Mouse (Mus musculus) liver, postnatal 0 days (tissue): Measurements from ENCODE around the gene Cops3. TPM values are rescaled to one million over a fixed set of nuclear protein-coding genes. Genes with fewer than 3 reads are reported as not detected.
A peak's percentile ranks its signal among the peaks of the same experiment; 100 is the strongest.

Experiments
- ATAC-seq: fragments of 200-750 bp; cut with Nextera tagmentation; 2 replicates; pipeline ENCODE4 v1.8.0; 2017; ENCODE audit warnings: mild to moderate bottlenecking, moderate library complexity
- DNase-seq: peaks from one replicate; pipeline ENCODE4 v3.0.0-alpha.2; 2016
- H3K27ac ChIP-seq: fragments of 300-500 bp; sonication (generic); 2 replicates; pipeline ENCODE4 v1.5.1; 2014; ENCODE audit warnings: antibody characterized with exemption, moderate library complexity, mild to moderate bottlenecking, low read depth
- H3K27me3 ChIP-seq: fragments of 300-500 bp; sonication (generic); 2 replicates; pipeline ENCODE4 v1.6.1; 2014; ENCODE audit warnings: low read length, control low read depth, mixed read lengths; ENCODE audit not compliant: insufficient read depth
- H3K36me3 ChIP-seq: fragments of 300-500 bp; sonication (generic); replicated peaks from 2 replicates; pipeline ENCODE4 v1.6.1; 2014; ENCODE audit warnings: mild to moderate bottlenecking, control low read depth, low read length, moderate library complexity, mixed read lengths; ENCODE audit not compliant: insufficient read depth
- H3K4me1 ChIP-seq: fragments of 300-500 bp; sonication (generic); 2 replicates; pipeline ENCODE4 v1.6.1; 2014; ENCODE audit warnings: antibody characterized with exemption, mild to moderate bottlenecking, control low read depth; ENCODE audit not compliant: insufficient read depth
- H3K4me2 ChIP-seq: fragments of 300-500 bp; sonication (generic); 2 replicates; pipeline ENCODE4 v1.6.1; 2014; ENCODE audit warnings: low read depth, mild to moderate bottlenecking, low read length, moderate library complexity, mixed read lengths
- H3K4me3 ChIP-seq: fragments of 300-500 bp; sonication (generic); 2 replicates; pipeline ENCODE4 v1.5.1; 2014; ENCODE audit warnings: low read depth, low read length
- H3K9ac ChIP-seq: fragments of 300-500 bp; sonication (generic); replicated peaks from 2 replicates; pipeline ENCODE4 v1.6.1; 2014; ENCODE audit warnings: mild to moderate bottlenecking, moderate library complexity
- H3K9me3 ChIP-seq: fragments of 300-500 bp; sonication (generic); 2 replicates; pipeline ENCODE4 v1.6.1; 2016; ENCODE audit warnings: mild to moderate bottlenecking, control low read depth, low read length, mixed read lengths
- CTCF ChIP-seq: sonication (generic); IDR thresholded peaks from 2 replicates; pipeline ENCODE4 v1.5.1; 2016; ENCODE audit warnings: antibody characterized with exemption, low read depth
- EP300 ChIP-seq: IDR thresholded peaks from 2 replicates; pipeline ENCODE4 v1.6.1; 2016; ENCODE audit warnings: antibody characterized with exemption, low read depth, mild to moderate bottlenecking
- WGBS: fragments of 180-500 bp; shearing (Covaris S2); extraction: QIAGEN DNeasy Blood & Tissue Kit; methylation state at CpG from one replicate; pipeline ENCODE4 v1.1.7; 2014; ENCODE audit not compliant: insufficient replicate concordance; 5-methylcytosine and 5-hydroxymethylcytosine counted together
- polyA plus RNA-seq: library from polyadenylated mRNA; unstranded; fragments of >200 nt; fragmentation: Nextera tagmentation; extraction: Ambion mirVana; gene quantifications from 2 replicates; pipeline ENCODE4 v1.2.1, GENCODE M21; 2015

Gene Cops3
- polyA plus RNA-seq, 1 experiment from 2014 or later: 60.5 TPM

GRCm38 (mm10) chr11:59814936-59815335, 24.7 kb downstream of the Cops3 start:
- Histone ChIP-seq H3K9me3 (no peaks in the 10 kb centered on the region), H3K36me3 (peaks cover 31% of the 10 kb centered on the region), H3K4me1 (peaks cover 15% of the 10 kb centered on the region), H3K27me3 (no peaks in the 10 kb centered on the region), H3K27ac (peak overlapping the region; percentile 71), H3K9ac (no peak overlapping the region), H3K4me3 (no peak overlapping the region), H3K4me2 (no peak overlapping the region)
- DNase-seq: no peak
- TF ChIP-seq EP300 (no peak), CTCF (no peak)
- WGBS: 71% methylated on average over 6 of the region's 6 CpGs
- ATAC-seq: peak; percentile 53

GRCm38 (mm10) chr11:59814311-59814710, 25.3 kb downstream of the Cops3 start:
- DNase-seq (no peak), ATAC-seq (no peak)
- Histone ChIP-seq H3K27me3 (no peaks in the 10 kb centered on the region), H3K36me3 (peaks cover 24% of the 10 kb centered on the region), H3K4me1 (peaks cover 15% of the 10 kb centered on the region), H3K27ac (peak overlapping the region; percentile 71), H3K4me2 (no peak overlapping the region), H3K9ac (no peak overlapping the region), H3K4me3 (no peak overlapping the region), H3K9me3 (no peaks in the 10 kb centered on the region)
- 92% methylated on average over 1 of the region's 1 CpGs for WGBS
- no peak for TF ChIP-seq EP300
- no peak for TF ChIP-seq CTCF

DNA sequence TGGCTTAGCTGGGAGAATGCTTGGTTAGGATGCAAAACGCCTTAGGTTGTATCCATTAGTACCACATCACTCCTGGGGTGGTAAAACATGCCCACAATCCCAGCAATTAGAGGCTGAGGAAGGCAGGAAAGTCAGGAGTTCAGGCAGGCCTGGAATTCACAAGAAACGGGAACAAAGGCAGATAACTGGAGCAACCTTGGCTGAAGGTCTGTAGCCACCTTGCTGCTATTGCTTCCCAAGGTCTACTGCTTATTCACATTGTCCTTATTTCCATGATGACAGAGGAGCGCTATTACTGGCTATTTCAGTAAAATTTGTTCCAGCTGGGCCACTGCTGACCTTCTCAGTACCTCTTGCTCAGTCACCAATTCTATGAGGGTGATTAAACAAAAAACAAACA, 26.4 kb downstream of the Cops3 start:
- TF ChIP-seq EP300 (no peak), CTCF (no peak)
- Histone ChIP-seq H3K27ac (no peak overlapping the region), H3K4me3 (no peak overlapping the region), H3K27me3 (no peaks in the 10 kb centered on the region), H3K36me3 (peaks cover 14% of the 10 kb centered on the region), H3K4me1 (peaks cover 21% of the 10 kb centered on the region), H3K4me2 (no peak overlapping the region), H3K9ac (no peak overlapping the region), H3K9me3 (no peaks in the 10 kb centered on the region)
- no peak for ATAC-seq
- no peak for DNase-seq
- whole genome bisulfite sequencing: 72% methylated on average over 3 of the region's 3 CpGs

- no peak for ATAC-seq
- Histone ChIP-seq H3K9ac (no peak overlapping the region), H3K4me2 (peak overlapping the region; percentile 86; the same call in 1 of the 2 replicates), H3K36me3 (peaks cover 14% of the 10 kb centered on the region), H3K27ac (no peak overlapping the region), H3K9me3 (no peaks in the 10 kb centered on the region), H3K27me3 (no peaks in the 10 kb centered on the region), H3K4me3 (no peak overlapping the region), H3K4me1 (peaks cover 21% of the 10 kb centered on the region)
- TF ChIP-seq EP300 (no peak), CTCF (no peak)
- WGBS: 65% methylated on average over 4 of the region's 4 CpGs
- no peak for DNase-seq
Observed at GRCm38 (mm10) chr11:59811211-59811610, 28.4 kb downstream of the Cops3 start.

DNA sequence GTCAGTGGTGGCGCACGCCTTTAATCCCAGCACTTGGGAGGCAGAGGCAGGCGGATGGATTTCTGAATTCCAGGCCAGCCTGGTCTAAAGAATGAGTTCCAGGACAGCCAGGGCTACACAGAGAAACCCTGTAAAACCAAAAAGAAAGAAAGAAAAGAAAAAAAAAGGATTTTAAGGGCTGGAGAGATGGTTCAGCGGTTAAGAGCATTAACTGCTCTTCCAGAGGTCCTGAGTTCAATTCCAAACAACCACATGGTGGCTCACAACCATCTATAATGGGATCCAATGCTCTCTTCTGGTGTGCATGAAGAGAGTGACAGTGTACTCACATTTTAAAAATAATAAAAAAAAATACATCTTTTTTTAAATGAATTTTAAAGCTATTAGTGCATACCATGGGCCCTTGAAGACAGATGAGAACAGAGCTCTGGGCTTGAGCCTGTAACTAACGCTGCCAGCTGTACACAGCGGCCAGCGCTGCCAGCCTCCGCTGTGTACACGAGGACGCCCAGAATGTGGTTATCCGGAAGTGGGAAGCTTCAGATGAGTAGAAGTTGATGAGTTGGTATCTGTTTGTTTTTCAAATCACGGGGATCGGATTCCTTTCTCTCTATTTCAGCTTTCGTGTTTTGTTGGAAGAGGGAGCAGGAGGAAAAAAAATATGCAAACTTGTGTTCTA, 29.0 kb downstream of the Cops3 start:
- peak overlapping the region; percentile 86; the same call in 1 of the 2 replicates for H3K9ac ChIP-seq
- H3K27me3 ChIP-seq: no peaks in the 10 kb centered on the region
- 43% methylated on average over 14 of the region's 14 CpGs for WGBS
- H3K9me3 ChIP-seq: no peaks in the 10 kb centered on the region
- H3K27ac ChIP-seq: peak overlapping the region; percentile 89
- peak overlapping the region; percentile 86 for H3K4me2 ChIP-seq
- no peak for TF ChIP-seq EP300
- TF ChIP-seq CTCF: no peak
- peak overlapping the region; percentile 69 for H3K4me3 ChIP-seq
- peaks cover 20% of the 10 kb centered on the region for H3K36me3 ChIP-seq
- H3K4me1 ChIP-seq: peaks cover 21% of the 10 kb centered on the region
- ATAC-seq: no peak
- DNase-seq: no peak

- Histone ChIP-seq H3K27me3 (no peaks in the 10 kb centered on the region), H3K9me3 (no peaks in the 10 kb centered on the region), H3K4me3 (peak within 1 kb of the TSS; percentile 69), H3K27ac (peak within 1 kb of the TSS; percentile 89), H3K4me2 (peak within 1 kb of the TSS; percentile 86), H3K9ac (peak within 1 kb of the TSS; percentile 86), H3K36me3 (peaks cover 27% of the 10 kb centered on the region), H3K4me1 (peaks cover 21% of the 10 kb centered on the region)
- under 1% methylated on average over 52 of the region's 52 CpGs for WGBS
- peak; percentile 87 for TF ChIP-seq EP300
- peak; percentile 63 for TF ChIP-seq CTCF
- DNase-seq: peak; percentile 90
- ATAC-seq: peak; percentile 92
Observed at GRCm38 (mm10) chr11:59809670-59810474, 29.8 kb downstream of the Cops3 start, which contains the start of gene Flcn. Flcn (minus strand) TSS chr11:59810016.
